Mouse (Mus musculus) retina, postnatal 1 day (tissue): ENCODE results near the gene Luzp1.

ENCODE experiments used
- DNase-seq: peaks from one replicate; pipeline ENCODE4 v3.0.0-alpha.2; 2012

Gene Luzp1

GRCm38 (mm10) chr4:136553108-136553507 lies 83.5 kb downstream of the Luzp1 start:
- DNase-seq, result no peak

- no peak for DNase-seq
These were observed 88.1 kb downstream of the Luzp1 start for GRCm38 (mm10) chr4:136557638-136558037.

GRCm38 (mm10) chr4:136559690-136560089 lies 90.1 kb downstream of the Luzp1 start:
- no peak for DNase-seq

DNA sequence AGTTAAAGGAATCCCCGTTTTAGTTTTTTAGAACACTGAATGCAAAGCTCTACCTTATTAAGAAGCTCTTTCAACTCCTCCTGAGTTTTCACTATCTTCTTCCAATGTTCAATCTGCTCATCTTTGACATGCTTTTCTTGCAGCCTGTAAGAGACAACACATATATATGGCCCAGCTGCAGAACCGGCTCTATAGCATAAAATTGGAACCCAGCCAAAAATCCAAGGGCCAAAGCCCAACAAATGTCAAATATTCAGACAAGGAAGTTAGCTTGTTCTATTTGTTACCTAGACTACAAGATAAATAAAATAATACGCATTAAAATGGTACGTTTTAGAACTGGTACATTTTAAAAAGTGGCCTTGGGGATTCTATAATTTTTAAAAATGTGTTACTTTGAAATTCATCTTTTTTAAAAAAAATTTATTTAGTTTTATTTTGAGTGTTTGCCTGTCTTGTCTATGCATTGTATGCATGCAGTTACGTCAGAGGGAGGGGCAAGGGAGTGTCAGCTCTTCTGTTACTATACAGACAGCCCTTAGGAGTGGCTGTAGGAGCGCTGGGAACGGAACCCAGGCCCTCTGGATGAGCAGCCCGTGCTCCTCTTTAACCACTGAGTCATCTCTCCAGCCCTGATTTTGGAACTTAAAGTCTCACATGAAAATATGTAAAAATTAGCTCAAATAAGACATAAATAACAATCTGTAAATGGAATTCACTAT lies 90.9 kb downstream of the Luzp1 start:
- no peak for DNase-seq

- DNase-seq, result no peak
These were observed 93.2 kb downstream of the Luzp1 start for GRCm38 (mm10) chr4:136562755-136563154.

GRCm38 (mm10) chr4:136568629-136569028 lies 99.1 kb downstream of the Luzp1 start:
- DNase-seq, result peak; percentile 6

- no peak for DNase-seq
These were observed 100.4 kb downstream of the Luzp1 start for GRCm38 (mm10) chr4:136569998-136570397.

DNA sequence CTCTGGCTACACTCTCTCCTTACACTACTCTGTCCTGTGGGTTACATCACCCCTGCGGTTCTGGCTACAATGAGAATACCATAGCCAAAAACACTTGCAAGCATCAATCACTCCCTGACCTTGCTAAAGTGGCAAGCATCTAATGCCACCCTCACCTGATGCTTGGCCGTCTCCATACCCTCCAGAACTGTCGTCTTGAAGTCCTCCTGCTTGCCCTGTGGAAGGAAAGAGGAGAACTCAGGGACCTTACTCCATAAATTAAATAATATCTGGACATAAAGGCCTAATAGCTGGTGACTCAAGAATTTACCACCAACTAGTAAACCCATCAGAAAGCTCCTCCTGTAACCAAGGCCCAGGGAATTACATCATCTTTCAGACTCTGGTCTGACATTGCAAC lies 112.3 kb downstream of the Luzp1 start:
- no peak for DNase-seq

DNA sequence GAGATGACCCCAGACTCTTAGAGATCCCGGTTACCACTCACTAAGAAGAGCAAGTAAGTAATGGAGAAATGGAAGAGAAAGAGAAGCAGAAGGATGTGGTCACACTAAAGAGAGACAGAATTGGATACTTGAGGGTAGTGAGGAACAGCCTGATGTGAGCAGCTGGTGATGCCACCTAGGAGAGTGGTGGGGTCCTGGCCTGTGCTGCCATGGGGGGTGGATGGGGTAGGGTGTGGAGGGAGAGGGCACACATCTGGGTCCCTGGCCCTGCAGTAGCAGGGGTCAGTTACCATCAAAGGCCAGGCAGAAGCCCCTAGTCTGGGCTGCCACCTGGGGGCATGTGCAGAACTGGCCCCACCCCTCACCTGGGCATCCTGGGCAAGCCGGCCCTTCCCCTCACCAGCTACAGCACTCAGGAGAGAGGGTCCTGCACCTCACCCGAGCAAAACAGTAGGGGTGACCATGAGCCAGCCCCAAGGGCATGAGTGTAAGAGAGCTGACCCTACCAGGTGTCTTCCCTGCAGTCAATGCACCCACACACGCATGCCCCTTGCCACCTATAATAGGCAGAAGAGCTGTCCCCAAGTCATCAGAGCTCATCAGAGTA lies 117.8 kb downstream of the Luzp1 start:
- DNase-seq, result no peak

DNA sequence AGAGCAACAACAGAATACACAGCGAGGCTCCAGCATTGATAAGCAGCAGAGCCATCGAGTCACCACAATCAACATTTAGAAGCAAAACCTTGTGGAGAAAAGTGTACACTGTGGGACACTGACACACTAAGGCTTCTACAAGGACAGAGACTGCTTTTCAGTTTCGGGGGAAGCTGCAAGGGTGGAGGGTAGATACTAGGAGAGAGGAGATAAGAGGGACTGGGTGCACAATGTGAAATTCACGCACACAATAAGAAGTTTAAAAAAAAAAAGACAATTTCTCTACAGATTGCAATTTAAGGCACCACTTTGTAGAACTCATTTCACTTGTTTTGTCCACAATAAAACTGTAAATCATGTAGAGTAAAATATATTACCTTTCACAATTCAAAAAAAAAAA lies 118.4 kb downstream of the Luzp1 start:
- no peak for DNase-seq

DNA sequence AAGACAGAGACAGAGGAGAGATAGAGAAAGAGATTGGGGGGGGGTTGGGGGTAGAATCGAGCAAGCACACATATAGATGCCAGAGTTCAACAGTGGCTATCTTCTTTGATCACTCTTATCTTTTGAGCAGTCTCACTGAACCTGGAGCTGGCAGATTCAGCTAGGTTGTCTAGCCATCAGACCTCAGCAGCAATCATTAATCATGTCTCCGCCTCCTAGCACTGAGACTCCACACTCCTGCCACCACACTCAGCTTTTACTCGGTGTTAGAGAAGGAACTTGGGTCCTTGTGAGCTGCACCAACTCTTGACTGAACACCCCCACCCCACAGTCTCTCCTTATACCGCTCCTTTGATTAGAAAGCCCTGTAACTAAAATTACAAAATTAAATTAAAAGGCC lies 122.5 kb downstream of the Luzp1 start:
- no peak for DNase-seq

GRCm38 (mm10) chr4:136594006-136594405 lies 124.4 kb downstream of the Luzp1 start:
- no peak for DNase-seq

GRCm38 (mm10) chr4:136595221-136595620 lies 125.7 kb downstream of the Luzp1 start:
- DNase-seq, result no peak

- DNase-seq, result no peak
These were observed 128.8 kb downstream of the Luzp1 start for GRCm38 (mm10) chr4:136598268-136598876.

DNA sequence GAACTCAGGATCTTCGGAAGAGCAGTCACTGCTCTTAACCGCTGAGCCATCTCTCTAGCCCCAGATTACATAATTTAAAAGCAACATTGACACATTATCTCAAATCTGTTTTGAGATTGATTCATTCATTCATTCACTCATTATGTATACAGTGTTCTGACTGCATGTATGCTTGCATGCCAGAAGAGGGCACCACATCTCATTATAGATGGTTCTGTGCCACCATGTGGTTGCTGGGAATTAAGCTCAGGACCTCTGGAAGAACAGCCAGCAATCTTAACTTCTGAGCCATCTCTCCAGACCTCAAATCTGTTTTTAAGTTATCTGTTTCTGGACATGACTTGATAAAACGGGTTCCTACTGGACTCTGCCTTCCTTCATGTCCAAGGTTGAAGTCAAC lies 130.3 kb downstream of the Luzp1 start:
- DNase-seq, result peak; percentile 22

DNA sequence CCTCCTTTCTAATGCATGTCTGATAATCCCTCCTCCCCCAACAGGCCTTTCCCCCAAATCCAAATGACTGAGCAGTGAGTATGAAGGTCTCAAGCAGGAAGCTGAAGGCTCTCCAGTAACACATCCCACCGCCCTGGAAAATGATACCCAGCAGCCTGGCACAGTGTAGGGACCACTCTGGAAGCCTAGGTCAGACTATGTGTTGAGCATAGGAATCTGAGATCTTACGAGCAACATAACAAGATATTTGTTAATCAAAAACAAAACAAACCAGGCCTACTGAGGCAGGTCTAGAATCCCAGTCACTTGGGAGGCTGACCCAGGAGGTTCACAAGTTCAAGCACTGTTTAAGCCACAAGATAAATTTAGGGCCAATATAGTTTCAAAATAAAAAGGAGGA lies 131.0 kb downstream of the Luzp1 start:
- DNase-seq, result no peak

DNA sequence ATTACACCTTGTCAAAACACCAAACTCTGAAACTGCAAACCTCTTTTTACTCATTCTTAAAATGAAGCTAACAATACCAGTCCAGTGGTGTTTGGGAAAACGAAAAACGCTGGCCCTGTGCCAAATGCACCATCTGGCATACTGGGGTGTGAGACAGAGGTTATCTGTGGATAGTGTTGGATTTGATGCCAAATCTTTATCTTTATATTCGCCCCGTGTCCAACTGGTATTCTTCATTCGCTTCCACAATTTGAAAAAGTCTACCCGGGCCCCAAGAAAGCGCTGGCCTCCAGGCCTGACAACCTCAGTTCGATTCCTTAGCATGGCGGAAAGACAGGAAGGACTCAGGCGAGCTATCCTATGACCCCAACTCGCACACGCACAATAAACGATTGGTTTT lies 131.9 kb downstream of the Luzp1 start:
- peak; percentile 76 for DNase-seq

- DNase-seq, result peak; percentile 64
These were observed 132.5 kb downstream of the Luzp1 start for GRCm38 (mm10) chr4:136602018-136602554.

- peak; percentile 96 for DNase-seq
These were observed 133.0 kb downstream of the Luzp1 start, which contains the start of gene Kdm1a for GRCm38 (mm10) chr4:136602568-136602967. Gene Kdm1a, minus strand, starts transcription at chr4:136602723.
